Mouse (Mus musculus) lung, embryonic 14.5 days (tissue): Measurements from ENCODE around the gene Cyp2d10. TPM values are rescaled to one million over a fixed set of nuclear protein-coding genes. Genes with fewer than 3 reads are reported as not detected.

Experiments
- ATAC-seq: fragments of 200-750 bp; cut with Nextera tagmentation; 2 replicates; pipeline ENCODE4 v1.8.0; 2017; ENCODE audit warnings: mild to moderate bottlenecking, moderate TSS enrichment, moderate library complexity; ENCODE audit not compliant: insufficient read depth
- DNase-seq: peaks from one replicate; pipeline ENCODE4 v3.0.0-alpha.2; 2015
- H3K27ac ChIP-seq: fragments of 300-500 bp; sonication (generic); 2 replicates; pipeline ENCODE4 v1.5.1; 2014; ENCODE audit warnings: low read depth, mild to moderate bottlenecking, moderate library complexity
- H3K27me3 ChIP-seq: fragments of 300-500 bp; sonication (generic); 2 replicates; pipeline ENCODE4 v1.6.1; 2014; ENCODE audit warnings: low read length, control low read depth; ENCODE audit not compliant: insufficient read depth
- H3K36me3 ChIP-seq: fragments of 300-500 bp; sonication (generic); 2 replicates; pipeline ENCODE4 v1.6.1; 2014; ENCODE audit warnings: control low read depth; ENCODE audit not compliant: insufficient read depth
- H3K4me1 ChIP-seq: fragments of 300-500 bp; sonication (generic); 2 replicates; pipeline ENCODE4 v1.6.1; 2014; ENCODE audit warnings: antibody characterized with exemption, control low read depth; ENCODE audit not compliant: insufficient read depth
- H3K4me2 ChIP-seq: fragments of 300-500 bp; sonication (generic); 2 replicates; pipeline ENCODE4 v1.6.1; 2014; ENCODE audit warnings: mild to moderate bottlenecking
- H3K4me3 ChIP-seq: fragments of 300-500 bp; sonication (generic); 2 replicates; pipeline ENCODE4 v1.5.1; 2014; ENCODE audit warnings: low read depth, low read length
- H3K9ac ChIP-seq: fragments of 300-500 bp; sonication (generic); 2 replicates; pipeline ENCODE4 v1.6.1; 2014
- H3K9me3 ChIP-seq: fragments of 300-500 bp; sonication (generic); 2 replicates; pipeline ENCODE4 v1.6.1; 2016; ENCODE audit warnings: low read depth, low read length, control low read depth
- CTCF ChIP-seq: IDR thresholded peaks from 2 replicates; pipeline ENCODE4 v1.5.1; 2016; ENCODE audit warnings: antibody characterized with exemption, low read depth
- WGBS: fragments of 180-500 bp; shearing (Covaris S2); extraction: QIAGEN DNeasy Blood & Tissue Kit; methylation state at CpG from one replicate; pipeline ENCODE4 v1.1.7; 2014; 5-methylcytosine and 5-hydroxymethylcytosine counted together
- microRNA-seq: library from miRNA; unstranded; fragments of <30 nt; microRNA quantifications from one replicate; pipeline ENCODE4, GENCODE M21; 2016; ENCODE audit warnings: borderline number of aligned reads
- polyA plus RNA-seq: library from polyadenylated mRNA; unstranded; fragments of >200 nt; fragmentation: Nextera tagmentation; extraction: Ambion mirVana; gene quantifications from 2 replicates; pipeline ENCODE4 v1.2.1, GENCODE M21; 2014

Gene Cyp2d10
- polyA plus RNA-seq, 1 experiment from 2014 or later: not detected

DNA sequence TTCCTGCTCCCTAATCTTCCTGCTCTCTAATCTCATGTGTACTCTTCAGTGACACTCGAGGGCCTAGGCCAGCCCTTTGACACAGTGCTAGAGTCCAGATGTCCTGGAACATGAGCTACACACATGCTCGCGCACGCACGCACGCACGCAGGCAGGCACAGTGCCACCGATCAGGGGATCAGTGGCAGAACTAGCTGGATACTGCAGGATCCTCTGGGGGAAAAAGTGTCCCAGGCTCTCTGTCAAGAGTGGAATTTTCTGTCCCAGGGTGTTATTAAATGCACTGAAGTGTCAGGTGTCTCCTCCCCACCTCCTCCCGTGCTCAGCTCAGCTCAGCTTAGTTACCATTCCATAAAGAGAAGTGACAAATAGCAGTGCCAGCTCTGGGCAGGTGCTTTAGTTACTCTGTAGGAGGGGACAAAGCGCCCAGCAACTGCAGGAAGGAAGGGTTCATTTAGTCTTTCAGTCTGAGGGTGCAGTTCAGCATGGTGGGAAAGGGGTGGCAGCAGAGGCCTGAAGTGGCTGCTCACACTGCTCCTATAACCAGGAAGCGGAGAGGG lies 45.5 kb downstream of the Cyp2d10 start:
- DNase-seq (peak; percentile 38), ATAC-seq (no peak; the same call in 1 of the 2 replicates)
- no peak overlapping the region for H3K27ac ChIP-seq
- H3K9ac ChIP-seq: no peak overlapping the region
- no peak overlapping the region for H3K4me2 ChIP-seq
- WGBS: 62% methylated on average over 11 of the region's 11 CpGs
- no peak overlapping the region for H3K4me3 ChIP-seq
- H3K27me3 ChIP-seq: no peaks in the 10 kb centered on the region
- H3K36me3 ChIP-seq: no peaks in the 10 kb centered on the region
- H3K9me3 ChIP-seq: no peaks in the 10 kb centered on the region
- no peaks in the 10 kb centered on the region for H3K4me1 ChIP-seq
- TF ChIP-seq CTCF: peak; percentile 57

DNA sequence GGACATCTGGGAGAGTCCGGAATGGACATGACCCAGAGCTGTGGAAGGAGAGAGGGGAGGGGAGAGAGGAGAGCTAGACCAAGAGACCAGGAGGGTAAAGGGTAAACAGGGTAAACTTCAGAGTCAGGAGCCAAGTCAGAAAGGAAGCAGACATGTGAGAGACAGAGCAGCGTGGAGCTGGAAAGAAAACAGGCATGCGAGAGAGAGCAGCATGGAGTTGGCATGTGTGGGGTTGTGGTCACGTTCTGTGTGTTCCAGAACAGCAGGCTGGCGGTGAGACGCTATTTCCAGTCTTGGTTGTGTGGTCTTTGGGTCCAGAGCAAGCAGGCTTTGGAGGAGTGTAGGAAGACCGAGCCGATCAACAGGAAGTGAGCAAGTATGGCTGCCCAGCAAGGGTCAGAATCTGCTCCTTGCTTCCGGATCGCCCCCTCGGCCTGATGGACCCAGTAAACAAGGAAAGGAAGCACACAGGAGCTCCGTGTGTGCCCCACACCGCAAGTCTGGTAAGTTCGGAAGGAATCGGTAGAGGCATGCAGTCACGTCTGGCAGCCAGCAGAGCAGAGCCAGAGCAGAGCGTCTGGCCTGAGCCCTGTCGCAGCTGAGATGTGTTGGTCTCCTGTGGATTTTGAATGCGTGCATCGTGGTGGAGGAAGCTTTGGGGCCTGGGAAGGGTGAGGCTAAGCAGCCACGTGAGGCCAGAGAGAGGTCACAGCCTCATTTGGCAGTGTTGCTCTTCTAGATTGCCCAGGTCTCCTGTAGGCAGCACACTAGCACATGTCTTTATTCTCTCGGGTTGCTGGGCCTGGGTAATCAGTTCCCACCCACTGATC lies 48.3 kb downstream of the Cyp2d10 start:
- Histone ChIP-seq H3K27me3 (no peaks in the 10 kb centered on the region), H3K27ac (peak overlapping the region; percentile 24; the same call in 1 of the 2 replicates), H3K9ac (no peak overlapping the region), H3K36me3 (no peaks in the 10 kb centered on the region), H3K4me2 (no peak overlapping the region), H3K4me1 (no peaks in the 10 kb centered on the region), H3K4me3 (no peak overlapping the region), H3K9me3 (no peaks in the 10 kb centered on the region)
- TF ChIP-seq CTCF: no peak
- ATAC-seq (no peak), DNase-seq (no peak)
- 53% methylated on average over 22 of the region's 22 CpGs for WGBS

DNA sequence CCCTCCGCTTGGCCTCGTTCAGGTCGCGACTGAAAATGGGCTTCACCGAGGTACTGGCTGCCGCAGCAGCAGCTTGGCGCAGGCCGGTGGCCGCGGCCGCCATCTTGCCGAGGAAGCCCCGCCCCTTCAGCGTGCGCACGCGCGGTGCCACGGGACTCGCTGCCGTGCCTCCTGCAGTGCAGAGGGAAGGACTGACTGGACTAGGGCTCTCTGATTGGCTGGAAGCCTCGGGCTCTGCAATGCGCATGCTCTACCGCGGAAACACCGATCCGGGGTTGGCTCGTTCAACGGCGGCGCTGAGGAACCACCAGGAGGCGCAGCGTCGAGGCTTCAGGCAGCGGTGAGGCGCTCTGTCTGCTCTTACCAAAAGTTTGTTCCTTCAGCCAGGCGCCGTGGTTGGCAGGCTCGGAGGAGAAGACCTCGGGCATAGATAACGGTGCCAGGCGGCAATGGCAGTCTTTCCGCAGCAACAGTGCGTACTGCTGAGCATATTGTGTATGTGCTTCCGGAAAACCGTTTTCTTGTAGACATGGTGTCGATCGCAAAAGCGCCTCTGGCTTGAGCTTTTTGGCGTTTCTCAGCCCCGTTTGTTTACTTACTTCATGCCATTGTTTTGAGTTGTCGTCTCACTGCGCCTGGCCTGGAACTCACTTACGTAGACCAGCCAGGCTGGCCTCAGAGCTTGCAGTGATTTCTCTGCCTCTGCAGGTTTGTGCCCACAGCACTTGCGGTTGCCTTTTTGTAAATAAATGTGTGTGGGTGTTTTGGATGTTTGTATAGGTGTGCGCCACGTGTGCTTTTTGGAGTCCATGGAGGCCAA lies 52.7 kb downstream of the Cyp2d10 start, which contains the start of gene Ndufa6:
Ndufa6 (minus strand) TSS at position 197 of the 820 bp plus-strand sequence.
- Histone ChIP-seq H3K9me3 (no peaks in the 10 kb centered on the region), H3K9ac (peak within 1 kb of the TSS; percentile 95), H3K4me3 (peak within 1 kb of the TSS; percentile 97), H3K36me3 (peaks cover 24% of the 10 kb centered on the region), H3K27me3 (no peaks in the 10 kb centered on the region), H3K4me1 (no peaks in the 10 kb centered on the region), H3K27ac (peak within 1 kb of the TSS; percentile 92), H3K4me2 (peak within 1 kb of the TSS; percentile 95)
- ATAC-seq: peak; percentile 100
- WGBS: 1% methylated on average over 57 of the region's 57 CpGs
- peak; percentile 98 for TF ChIP-seq CTCF
- DNase-seq: peak; percentile 99

DNA sequence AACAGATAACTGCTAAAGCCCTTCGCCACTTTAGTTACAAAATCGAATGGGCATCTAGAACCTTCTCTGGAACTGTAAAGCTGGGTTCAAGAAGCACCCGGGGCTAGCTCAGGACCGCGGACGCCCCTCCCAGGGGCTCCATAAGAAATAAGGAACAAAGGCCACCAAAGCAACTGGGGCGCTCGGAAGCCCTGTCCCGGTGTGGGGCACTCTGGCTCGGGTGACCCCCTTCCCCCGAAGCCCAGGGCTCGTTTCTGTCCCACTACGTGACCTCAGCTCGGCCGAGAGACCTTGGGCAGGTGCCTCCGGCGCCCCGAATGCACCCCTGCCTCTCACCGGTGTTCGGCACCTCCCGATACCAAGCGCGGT lies 53.3 kb downstream of the Cyp2d10 start:
- Histone ChIP-seq H3K9ac (peak overlapping the region; percentile 95), H3K27ac (peak overlapping the region; percentile 92), H3K4me1 (no peaks in the 10 kb centered on the region), H3K9me3 (no peaks in the 10 kb centered on the region), H3K4me3 (peak overlapping the region; percentile 97), H3K36me3 (peaks cover 30% of the 10 kb centered on the region), H3K27me3 (no peaks in the 10 kb centered on the region), H3K4me2 (peak overlapping the region; percentile 95)
- WGBS: under 1% methylated on average over 23 of the region's 23 CpGs
- TF ChIP-seq CTCF: no peak
- ATAC-seq: peak; percentile 54
- no peak for DNase-seq

DNA sequence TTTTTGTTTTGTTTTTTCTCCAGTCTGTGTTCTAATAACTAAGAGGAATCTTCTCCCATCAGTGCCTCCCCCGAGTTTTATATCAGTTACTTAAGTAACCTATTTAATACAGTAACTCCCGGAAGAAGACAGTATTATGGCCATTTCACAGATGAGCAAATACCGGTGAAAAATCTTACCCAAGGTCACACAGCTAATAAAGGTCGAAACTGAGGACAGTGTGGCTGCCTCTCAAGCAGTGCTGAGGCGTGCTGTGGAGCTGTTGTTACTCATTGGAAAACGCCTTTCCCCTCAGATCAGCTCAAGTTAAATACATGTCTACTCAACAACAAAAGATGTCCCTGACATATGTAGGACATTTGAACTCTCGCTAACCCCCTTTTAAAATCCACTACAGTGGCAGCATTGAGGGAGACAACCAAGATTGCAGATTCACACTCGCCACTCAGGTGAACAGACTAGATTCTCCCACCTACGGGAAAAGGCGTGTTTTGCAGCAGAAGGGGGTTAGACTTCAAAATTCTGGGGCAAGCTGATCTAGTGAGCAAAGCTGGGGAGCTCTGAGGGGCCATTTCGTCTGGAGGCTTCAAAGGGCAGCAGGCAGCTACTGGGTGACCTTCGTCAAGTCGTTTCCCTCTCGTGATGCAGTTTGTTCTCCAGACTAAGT lies 53.8 kb downstream of the Cyp2d10 start:
- DNase-seq: no peak
- Histone ChIP-seq H3K27ac (peak overlapping the region; percentile 92), H3K4me3 (peak overlapping the region; percentile 97), H3K4me2 (peak overlapping the region; percentile 95), H3K4me1 (no peaks in the 10 kb centered on the region), H3K36me3 (peaks cover 35% of the 10 kb centered on the region), H3K9me3 (no peaks in the 10 kb centered on the region), H3K27me3 (no peaks in the 10 kb centered on the region), H3K9ac (peak overlapping the region; percentile 95)
- 22% methylated on average over 14 of the region's 14 CpGs for WGBS
- no peak for TF ChIP-seq CTCF
- ATAC-seq: no peak

Small RNA genes within 50 kb of the gene (microRNA-seq; reads per million reads assigned to microRNA genes)
- gene Gm25990 (not detected), gene Gm27331 (not detected), gene Gm27622 (not detected), gene Mir7684 (not detected)

Other genes starting within 250 kb of the Cyp2d10 start
- 0.20 and 0.45 TPM in 2 replicates for gene Shisa8, start 194.4 kb downstream of the Cyp2d10 start, polyA plus RNA-seq
- 0.22 TPM in 1 of 2 replicates, not detected in the other for gene Tnfrsf13c, start 182.8 kb downstream of the Cyp2d10 start, polyA plus RNA-seq
- 86.9 and 88.1 TPM in 2 replicates for gene Cenpm, start 162.4 kb downstream of the Cyp2d10 start, polyA plus RNA-seq
- gene 1500009C09Rik, start 154.8 kb downstream of the Cyp2d10 start, polyA plus RNA-seq: not detected in 2 replicates
- gene Sept3, start 132.3 kb downstream of the Cyp2d10 start, polyA plus RNA-seq: 8.1 and 8.7 TPM in 2 replicates
- gene Wbp2nl, start 108.2 kb downstream of the Cyp2d10 start, polyA plus RNA-seq: 0.42 and 0.57 TPM in 2 replicates
- gene Naga, start 68.3 kb downstream of the Cyp2d10 start, polyA plus RNA-seq: 40.3 and 45.9 TPM in 2 replicates
- 13.8 and 14.4 TPM in 2 replicates for gene Pheta2, start 68.3 kb downstream of the Cyp2d10 start, polyA plus RNA-seq
- 218 and 226 TPM in 2 replicates for gene Smdt1, start 68.2 kb downstream of the Cyp2d10 start, polyA plus RNA-seq
- gene Ndufa6, start 52.9 kb downstream of the Cyp2d10 start, polyA plus RNA-seq: 289 and 322 TPM in 2 replicates
- gene Cyp2d22, start 26.9 kb downstream of the Cyp2d10 start, polyA plus RNA-seq: 4.1 and 5.5 TPM in 2 replicates
- not detected in 2 replicates for gene Cyp2d11, start 13.2 kb downstream of the Cyp2d10 start, polyA plus RNA-seq
- not detected in 2 replicates for gene Cyp2d9, start 26.2 kb upstream of the Cyp2d10 start, polyA plus RNA-seq
- not detected in 2 replicates for gene Cyp2d12, start 147.9 kb upstream of the Cyp2d10 start, polyA plus RNA-seq
- not detected in 2 replicates for gene Cyp2d34, start 213.8 kb upstream of the Cyp2d10 start, polyA plus RNA-seq